Mouse (Mus musculus): ENCODE data around the gene Amotl1. TPM values are rescaled to one million over a fixed set of nuclear protein-coding genes. Genes with fewer than 3 reads are reported as not detected.

Amotl1 gene
- total RNA-seq, 2 experiments from 2014 or later: 0.53 TPM; not detected in 1

- ATAC-seq (replicated peaks; ENCODE audit: low FRiP score, poor library complexity, severe bottlenecking): no peak
Observed at GRCm38 (mm10) chr9:14642251-14643021, 2.4 kb downstream of the Amotl1 start.

- ATAC-seq (replicated peaks; ENCODE audit: low FRiP score, poor library complexity, severe bottlenecking): no peak
Observed at GRCm38 (mm10) chr9:14641310-14642067, 3.4 kb downstream of the Amotl1 start.

GRCm38 (mm10) chr9:14636244-14636643, 8.6 kb downstream of the Amotl1 start:
- no peak for ATAC-seq (replicated peaks; ENCODE audit: low FRiP score, poor library complexity, severe bottlenecking)

GRCm38 (mm10) chr9:14635551-14635950, 9.3 kb downstream of the Amotl1 start:
- ATAC-seq (replicated peaks; ENCODE audit: low FRiP score, poor library complexity, severe bottlenecking): no peak

- no peak for ATAC-seq (replicated peaks; ENCODE audit: low FRiP score, poor library complexity, severe bottlenecking)
Observed at GRCm38 (mm10) chr9:14634155-14634554, 10.7 kb downstream of the Amotl1 start.

- no peak for ATAC-seq (replicated peaks; ENCODE audit: low FRiP score, poor library complexity, severe bottlenecking)
Observed at GRCm38 (mm10) chr9:14632365-14633163, 12.3 kb downstream of the Amotl1 start.

GRCm38 (mm10) chr9:14631729-14632128, 13.1 kb downstream of the Amotl1 start:
- no peak for ATAC-seq (replicated peaks; ENCODE audit: low FRiP score, poor library complexity, severe bottlenecking)

- ATAC-seq (replicated peaks; ENCODE audit: low FRiP score, poor library complexity, severe bottlenecking): no peak
Observed at GRCm38 (mm10) chr9:14627525-14627924, 17.3 kb downstream of the Amotl1 start.

- no peak for ATAC-seq (replicated peaks; ENCODE audit: low FRiP score, poor library complexity, severe bottlenecking)
Observed at GRCm38 (mm10) chr9:14625961-14626360, 18.9 kb downstream of the Amotl1 start.

GRCm38 (mm10) chr9:14625024-14625423, 19.8 kb downstream of the Amotl1 start:
- ATAC-seq (replicated peaks; ENCODE audit: low FRiP score, poor library complexity, severe bottlenecking): no peak

GRCm38 (mm10) chr9:14623928-14624327, 20.9 kb downstream of the Amotl1 start:
- ATAC-seq (replicated peaks; ENCODE audit: low FRiP score, poor library complexity, severe bottlenecking): no peak

GRCm38 (mm10) chr9:14623250-14623649, 21.6 kb downstream of the Amotl1 start:
- no peak for ATAC-seq (replicated peaks; ENCODE audit: low FRiP score, poor library complexity, severe bottlenecking)

GRCm38 (mm10) chr9:14622848-14623247, 22.0 kb downstream of the Amotl1 start:
- ATAC-seq (replicated peaks; ENCODE audit: low FRiP score, poor library complexity, severe bottlenecking): no peak

- no peak for ATAC-seq (replicated peaks; ENCODE audit: low FRiP score, poor library complexity, severe bottlenecking)
Observed at GRCm38 (mm10) chr9:14620107-14620506, 24.7 kb downstream of the Amotl1 start.

GRCm38 (mm10) chr9:14614931-14615880, 29.6 kb downstream of the Amotl1 start:
- no peak for ATAC-seq (replicated peaks; ENCODE audit: low FRiP score, poor library complexity, severe bottlenecking)

GRCm38 (mm10) chr9:14614205-14614930, 30.5 kb downstream of the Amotl1 start:
- no peak for ATAC-seq (replicated peaks; ENCODE audit: low FRiP score, poor library complexity, severe bottlenecking)

- ATAC-seq (replicated peaks; ENCODE audit: low FRiP score, poor library complexity, severe bottlenecking): no peak
Observed at GRCm38 (mm10) chr9:14613308-14614204, 31.3 kb downstream of the Amotl1 start.

GRCm38 (mm10) chr9:14612588-14612987, 32.3 kb downstream of the Amotl1 start:
- no peak for ATAC-seq (replicated peaks; ENCODE audit: low FRiP score, poor library complexity, severe bottlenecking)

All from erythroid progenitor cell, adult 5-6 weeks (primary cell).